Mouse (Mus musculus) cerebellum, adult 2 months (tissue): ENCODE measurements around the gene Crabp2. TPM values are rescaled to one million over a fixed set of nuclear protein-coding genes. Genes with fewer than 3 reads are reported as not detected.
A peak's percentile ranks its signal among the peaks of the same experiment; 100 is the strongest.

Source experiments
- DNase-seq, 2 experiments: peaks; one replicate each; pipeline ENCODE4 v3.0.0; 2021
- H3K27ac ChIP-seq: fragments of 200-500 bp; 2 replicates; pipeline ENCODE4 v1.5.1; 2012; ENCODE audit warnings: low read length, control low read depth, inconsistent platforms; ENCODE audit not compliant: insufficient read depth
- H3K27me3 ChIP-seq: fragments of 200-500 bp; 2 replicates; pipeline ENCODE4 v1.6.1; 2012; ENCODE audit warnings: inconsistent platforms, mild to moderate bottlenecking, low read length, moderate library complexity; ENCODE audit not compliant: control insufficient read depth, insufficient read depth
- H3K4me1 ChIP-seq: fragments of 200-500 bp; 2 replicates; pipeline ENCODE4 v1.6.1; 2011; ENCODE audit warnings: low read length; ENCODE audit not compliant: control insufficient read depth, insufficient read depth
- H3K4me3 ChIP-seq: fragments of 200-500 bp; replicated peaks from 2 replicates; pipeline ENCODE3; 2011; ENCODE audit warnings: mild to moderate bottlenecking, low read depth, low read length, control low read depth; ENCODE audit not compliant: insufficient read depth
- CTCF ChIP-seq: fragments of 200-500 bp; IDR thresholded peaks from 2 replicates; pipeline ENCODE4 v1.5.1; 2011; ENCODE audit warnings: low read depth, mild to moderate bottlenecking, control low read depth, low read length, moderate library complexity, borderline replicate concordance; ENCODE audit not compliant: insufficient read depth
- POLR2A ChIP-seq: fragments of 200-500 bp; IDR thresholded peaks from 2 replicates; pipeline ENCODE4 v1.6.1; 2011; ENCODE audit warnings: low read length, control low read depth, borderline replicate concordance; ENCODE audit not compliant: insufficient read depth
- WGBS: fragments of 180-500 bp; shearing (Covaris S2); methylation state at CpG from one replicate; pipeline ENCODE4 v1.1.7; 2018; 5-methylcytosine and 5-hydroxymethylcytosine counted together
- polyA plus RNA-seq: library from polyadenylated mRNA; depleted of rRNA; stranded (reverse); fragments of >200 nt; gene quantifications from 2 replicates; pipeline ENCODE4 v1.2.3, GENCODE M21; 2012

The Crabp2 gene
- polyA plus RNA-seq, 1 experiment: 3.5 TPM

GRCm38 (mm10) chr3:87970184-87970938 is 21.9 kb downstream of the Crabp2 start:
- no peak overlapping the region for H3K27ac ChIP-seq
- TF ChIP-seq POLR2A (no peak), CTCF (peak; percentile 45; the same call in 1 of the 2 replicates)
- peak in 1 of 2 experiments; percentile 51 for DNase-seq
- H3K27me3 ChIP-seq: peaks cover 5% of the 10 kb centered on the region
- H3K4me3 ChIP-seq: no peak overlapping the region
- peaks cover 7% of the 10 kb centered on the region; the same call in 1 of the 2 replicates for H3K4me1 ChIP-seq
- 2% methylated on average over 21 of the region's 21 CpGs for WGBS

GRCm38 (mm10) chr3:87970939-87971488 is 22.5 kb downstream of the Crabp2 start, which contains the start of gene Nes:
Nes (plus strand) TSS chr3:87971078.
- Histone ChIP-seq H3K27me3 (peaks cover 5% of the 10 kb centered on the region), H3K4me1 (peaks cover 7% of the 10 kb centered on the region; the same call in 1 of the 2 replicates), H3K4me3 (no peak within 1 kb of the TSS), H3K27ac (no peak within 1 kb of the TSS)
- under 1% methylated on average over 44 of the region's 44 CpGs for WGBS
- no peak for DNase-seq
- TF ChIP-seq CTCF (no peak), POLR2A (no peak)

- no peak for DNase-seq
- no peak overlapping the region for H3K27ac ChIP-seq
- H3K27me3 ChIP-seq: peaks cover 5% of the 10 kb centered on the region
- TF ChIP-seq CTCF: no peak
- no peak for TF ChIP-seq POLR2A
- H3K4me1 ChIP-seq: peaks cover 7% of the 10 kb centered on the region; the same call in 1 of the 2 replicates
- 2% methylated on average over 60 of the region's 60 CpGs for WGBS
- no peak overlapping the region for H3K4me3 ChIP-seq
Observed at GRCm38 (mm10) chr3:87971489-87972202, 23.2 kb downstream of the Crabp2 start.

GRCm38 (mm10) chr3:87972203-87972664 is 23.8 kb downstream of the Crabp2 start:
- TF ChIP-seq CTCF (no peak), POLR2A (no peak)
- peaks cover 5% of the 10 kb centered on the region for H3K27me3 ChIP-seq
- no peak overlapping the region for H3K27ac ChIP-seq
- no peak overlapping the region for H3K4me3 ChIP-seq
- no peak for DNase-seq
- H3K4me1 ChIP-seq: peaks cover 7% of the 10 kb centered on the region; the same call in 1 of the 2 replicates
- 26% methylated on average over 8 of the region's 8 CpGs for WGBS

- Histone ChIP-seq H3K27ac (no peak overlapping the region), H3K4me1 (peaks cover 7% of the 10 kb centered on the region; the same call in 1 of the 2 replicates), H3K4me3 (no peak overlapping the region), H3K27me3 (peaks cover 5% of the 10 kb centered on the region)
- 41% methylated on average over 5 of the region's 5 CpGs for WGBS
- DNase-seq: no peak
- no peak for TF ChIP-seq CTCF
- no peak for TF ChIP-seq POLR2A
Observed at GRCm38 (mm10) chr3:87972776-87973175, 24.3 kb downstream of the Crabp2 start.

- Histone ChIP-seq H3K27me3 (peaks cover 5% of the 10 kb centered on the region), H3K4me3 (no peak overlapping the region), H3K27ac (no peak overlapping the region), H3K4me1 (peaks cover 7% of the 10 kb centered on the region; the same call in 1 of the 2 replicates)
- WGBS: 37% methylated on average over 14 of the region's 14 CpGs
- no peak for DNase-seq
- TF ChIP-seq POLR2A (no peak), CTCF (no peak)
Observed at GRCm38 (mm10) chr3:87973593-87974380, 25.3 kb downstream of the Crabp2 start.

GRCm38 (mm10) chr3:87974381-87974987 is 26.0 kb downstream of the Crabp2 start:
- 29% methylated on average over 12 of the region's 12 CpGs for WGBS
- no peak for DNase-seq
- TF ChIP-seq POLR2A (no peak), CTCF (no peak)
- no peak overlapping the region for H3K4me3 ChIP-seq
- H3K4me1 ChIP-seq: peaks cover 7% of the 10 kb centered on the region; the same call in 1 of the 2 replicates
- H3K27ac ChIP-seq: no peak overlapping the region
- H3K27me3 ChIP-seq: peaks cover 5% of the 10 kb centered on the region
